Comparison of ENCODE assay signal across 8 mouse cellular contexts in the genomic region with DNA sequence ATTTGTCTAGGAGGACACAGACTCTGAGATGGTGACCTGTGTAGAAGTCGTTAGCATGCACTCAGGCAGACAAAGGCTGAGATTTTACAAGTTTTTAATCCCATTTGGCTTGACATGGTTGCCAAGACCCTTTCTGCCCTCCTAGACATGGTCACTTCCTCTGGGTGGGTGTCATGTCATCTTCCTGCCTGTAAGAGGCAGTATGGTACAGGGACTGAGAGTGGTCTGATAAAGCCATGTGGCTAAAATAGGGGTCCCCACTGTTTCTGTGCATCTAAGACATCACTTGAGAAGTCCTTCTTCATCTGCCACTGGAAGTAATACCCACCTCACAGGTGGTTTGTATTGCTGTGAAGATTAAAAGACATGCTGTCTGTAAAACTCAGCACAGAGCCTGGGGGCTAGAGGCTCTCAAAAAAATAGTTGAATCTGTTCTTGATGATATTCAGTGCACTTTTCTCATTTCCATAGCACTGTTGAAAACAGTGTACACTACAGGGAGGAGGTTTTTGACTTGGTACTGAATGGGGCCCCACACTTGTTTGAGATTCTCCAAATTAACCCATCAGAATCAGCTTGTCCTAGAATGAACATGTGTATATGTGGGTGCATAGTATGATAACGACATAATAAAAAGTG. TPM values are rescaled to one million over a fixed set of nuclear protein-coding genes. Genes with fewer than 3 reads are reported as not detected.
DNase-seq lines count a peak whose midpoint lies in the region; ATAC-seq and TF ChIP-seq lines count a peak whose summit lies in the region.

No protein-coding gene starts in this region.

- peaks cover 6% of the 10 kb centered on the region for H3K27me3 ChIP-seq in kidney, embryonic 16.5 days (ENCODE audit: insufficient read depth, low read length)
- H3K27me3 ChIP-seq in forebrain, embryonic 12.5 days, result peaks cover 23% of the 10 kb centered on the region; the same call in 1 of the 2 replicates
- H3K27me3 ChIP-seq in lung, embryonic 14.5 days (ENCODE audit: insufficient read depth, low read length), result peaks cover 5% of the 10 kb centered on the region; the same call in 1 of the 2 replicates

- no peaks in the 10 kb centered on the region for H3K9me3 ChIP-seq in kidney, embryonic 16.5 days (ENCODE audit: low read length)
- H3K9me3 ChIP-seq in forebrain, embryonic 12.5 days, result no peaks in the 10 kb centered on the region
- H3K9me3 ChIP-seq in lung, embryonic 14.5 days (ENCODE audit: low read depth, low read length), result no peaks in the 10 kb centered on the region

- H3K4me3 ChIP-seq in kidney, embryonic 16.5 days (ENCODE audit: low read length), result no peak overlapping the region
- no peak overlapping the region for H3K4me3 ChIP-seq in forebrain, embryonic 12.5 days (replicated peaks)
- H3K4me3 ChIP-seq in lung, embryonic 14.5 days (ENCODE audit: low read depth, low read length), result no peak overlapping the region

- no peak overlapping the region for H3K4me2 ChIP-seq in kidney, embryonic 16.5 days (replicated peaks; ENCODE audit: low read depth, low read length)
- no peak overlapping the region for H3K4me2 ChIP-seq in forebrain, embryonic 12.5 days
- H3K4me2 ChIP-seq in lung, embryonic 14.5 days, result no peak overlapping the region

- 0 out of 2 replicates have a peak, but pooled peaks cover 3% of the 10 kb centered on the region for H3K4me1 ChIP-seq in kidney, embryonic 16.5 days (ENCODE audit: insufficient read depth, low read length)
- no peaks in the 10 kb centered on the region; the same call in 1 of the 2 replicates for H3K4me1 ChIP-seq in forebrain, embryonic 12.5 days
- H3K4me1 ChIP-seq in lung, embryonic 14.5 days (ENCODE audit: insufficient read depth), result no peaks in the 10 kb centered on the region

- DNase-seq in kidney, adult 11 months, result peak; percentile 19
- DNase-seq in Muller cell, postnatal 12 days (ENCODE audit: inconsistent ontology term), result peak; percentile 29
- DNase-seq in lung, embryonic 14.5 days, result peak; percentile 64
- DNase-seq in right cerebral cortex, adult 2 months (ENCODE audit: low spot score in 2 of 2), result no peak
- DNase-seq in gastrocnemius, postnatal 36 days, result no peak

- intact Hi-C loops in gastrocnemius, postnatal 36 days (cut with DNase I), result loop anchor here (10.0 kb wide), 1 partner anchor 656 kb away; no protein-coding TSS in a partner anchor

- H3K36me3 ChIP-seq in kidney, embryonic 16.5 days (ENCODE audit: insufficient read depth, low read length), result no peaks in the 10 kb centered on the region
- no peaks in the 10 kb centered on the region for H3K36me3 ChIP-seq in forebrain, embryonic 12.5 days (replicated peaks)
- no peaks in the 10 kb centered on the region for H3K36me3 ChIP-seq in lung, embryonic 14.5 days (ENCODE audit: insufficient read depth)

- H3K27ac ChIP-seq in kidney, embryonic 16.5 days (ENCODE audit: low read length), result no peak overlapping the region
- H3K27ac ChIP-seq in forebrain, embryonic 12.5 days, result no peak overlapping the region
- H3K27ac ChIP-seq in lung, embryonic 14.5 days (ENCODE audit: low read depth), result no peak overlapping the region

- H3K9ac ChIP-seq in kidney, embryonic 16.5 days (replicated peaks; ENCODE audit: low read length), result no peak overlapping the region
- no peak overlapping the region for H3K9ac ChIP-seq in forebrain, embryonic 12.5 days
- no peak overlapping the region for H3K9ac ChIP-seq in lung, embryonic 14.5 days

- WGBS in kidney, embryonic 16.5 days, result 52% methylated on average over 2 of the region's 2 CpGs
- WGBS in forebrain, embryonic 12.5 days, result 44% methylated on average over 2 of the region's 2 CpGs
- WGBS in lung, embryonic 14.5 days, result 41% methylated on average over 2 of the region's 2 CpGs

- no peak for ATAC-seq in kidney, embryonic 16.5 days (ENCODE audit: low FRiP score, low TSS enrichment)
- peak; percentile 69; the same call in 1 of the 2 replicates for ATAC-seq in forebrain, embryonic 12.5 days (ENCODE audit: low FRiP score)
- no peak for ATAC-seq in lung, embryonic 14.5 days (ENCODE audit: insufficient read depth)
- ATAC-seq in inflammation-experienced regulatory T-cells, adult 6 months, result no peak

- peak; percentile 83 for TF ChIP-seq CTCF in lung, embryonic 14.5 days (IDR thresholded peaks at IDR 0.05; ENCODE audit: low read depth)

RNA-seq across cellular contexts. Expression of a gene that starts 5.3 kb away (rescaled TPM):
- 48.9 and 49.7 TPM in 2 replicates for polyA plus RNA-seq in kidney, embryonic 16.5 days (2015; fragmentation: Nextera tagmentation; extraction: Ambion mirVana)
- 88.1 and 99.2 TPM in 2 replicates for polyA plus RNA-seq in forebrain, embryonic 12.5 days (2016; fragmentation: Nextera tagmentation; extraction: Ambion mirVana)
- polyA plus RNA-seq in lung, embryonic 14.5 days (2014; fragmentation: Nextera tagmentation; extraction: Ambion mirVana), result 43.8 and 46.2 TPM in 2 replicates
- polyA plus RNA-seq in inflammation-experienced regulatory T-cells, adult 6 months (2017; shearing (Covaris generic)), result under 1 TPM in 1 of 3 experiments, not detected in 2; 0.18 TPM
- total RNA-seq in gastrocnemius, postnatal 36 days (2021), result 100 to 1,000 TPM; 105 to 129 TPM

Comparison
In these comparisons a context has a peak if more than half of its experiments do, and no peak if none do; other contexts are left out.
1. DNase-seq: peak in kidney, adult 11 months (single experiment), Muller cell, postnatal 12 days (single experiment) and lung, embryonic 14.5 days (single experiment); none in right cerebral cortex, adult 2 months (0 of 2) and gastrocnemius, postnatal 36 days (0 of 2).
2. RNA of a gene that starts 5.3 kb away (polyA plus RNA-seq): 88.1 to 99.2 TPM in forebrain, embryonic 12.5 days, 48.9 to 49.7 TPM in kidney, embryonic 16.5 days and 43.8 to 46.2 TPM in lung, embryonic 14.5 days; 0.18 TPM in inflammation-experienced regulatory T-cells, adult 6 months; every median in the first group is over 10 times any median in the second.